Mouse (Mus musculus): ENCODE results near the gene Gm6880. TPM values are rescaled to one million over a fixed set of nuclear protein-coding genes. Genes with fewer than 3 reads are reported as not detected.
"Not testable (repeated sequence)": the region's sequence is repeated elsewhere in the genome, so short reads cannot be mapped to it uniquely, and the experiment has no call there.

Gene Gm6880
- 0.52 TPM in 1 of 2 replicates, not detected in the other for polyA plus RNA-seq (2015; fragmentation: Nextera tagmentation; extraction: Ambion mirVana)

- WGBS, result 80% methylated on average over 14 of the region's 14 CpGs
- not testable (repeated sequence) for H3K4me3 ChIP-seq; H3K27me3 ChIP-seq; ATAC-seq (ENCODE audit: low read depth); H3K9me3 ChIP-seq; H3K36me3 ChIP-seq; H3K4me2 ChIP-seq; H3K27ac ChIP-seq (replicated peaks); H3K9ac ChIP-seq; H3K4me1 ChIP-seq (replicated peaks)
Measured at GRCm38 (mm10) chrX:74481349-74481885, at the start of gene Gm6880. Gene Gm6880 (minus strand): TSS chrX:74481399.

GRCm38 (mm10) chrX:74517461-74517860 is 36.3 kb upstream of the Gm6880 start:
- ATAC-seq (ENCODE audit: low read depth); H3K9ac ChIP-seq; H3K27ac ChIP-seq (replicated peaks); H3K27me3 ChIP-seq; H3K9me3 ChIP-seq; H3K4me2 ChIP-seq; H3K4me3 ChIP-seq; H3K4me1 ChIP-seq (replicated peaks); H3K36me3 ChIP-seq: not testable (repeated sequence)

- no peaks in the 10 kb centered on the region for H3K9me3 ChIP-seq
- H3K4me3 ChIP-seq, result no peak overlapping the region
- H3K27ac ChIP-seq (replicated peaks), result no peak overlapping the region
- WGBS, result 69% methylated on average over 1 of the region's 1 CpGs
- H3K4me2 ChIP-seq, result no peak overlapping the region
- no peaks in the 10 kb centered on the region for H3K36me3 ChIP-seq
- no peaks in the 10 kb centered on the region for H3K4me1 ChIP-seq (replicated peaks)
- no peak overlapping the region for H3K9ac ChIP-seq
- no peaks in the 10 kb centered on the region for H3K27me3 ChIP-seq
- ATAC-seq (ENCODE audit: low read depth), result no peak
Measured at GRCm38 (mm10) chrX:74497131-74497530, 15.9 kb upstream of the Gm6880 start.

GRCm38 (mm10) chrX:74452773-74453172 is 28.4 kb downstream of the Gm6880 start:
- Histone ChIP-seq H3K9me3 (no peaks in the 10 kb centered on the region), H3K4me3 (no peak overlapping the region), H3K36me3 (peaks cover 11% of the 10 kb centered on the region; the same call in 1 of the 2 replicates), H3K27me3 (no peaks in the 10 kb centered on the region), H3K9ac (no peak overlapping the region), H3K4me2 (no peak overlapping the region), H3K27ac (replicated peaks) (no peak overlapping the region), H3K4me1 (replicated peaks) (no peaks in the 10 kb centered on the region)
- 0 out of 2 replicates have a peak, but pooled peaks have one; percentile 43 for ATAC-seq (ENCODE audit: low read depth)
- WGBS, result 9% methylated on average over 4 of the region's 4 CpGs

GRCm38 (mm10) chrX:74451157-74451912 is 29.9 kb downstream of the Gm6880 start:
- Histone ChIP-seq H3K4me2 (no peak overlapping the region), H3K4me1 (replicated peaks) (no peaks in the 10 kb centered on the region), H3K9me3 (no peaks in the 10 kb centered on the region), H3K4me3 (no peak overlapping the region), H3K27ac (replicated peaks) (no peak overlapping the region), H3K36me3 (peaks cover 12% of the 10 kb centered on the region; the same call in 1 of the 2 replicates), H3K9ac (no peak overlapping the region), H3K27me3 (no peaks in the 10 kb centered on the region)
- 88% methylated on average over 4 of the region's 4 CpGs for WGBS
- ATAC-seq (ENCODE audit: low read depth), result no peak

Other genes with a start within 250 kb of the Gm6880 start
- 90.3 and 102 TPM in 2 replicates for gene Flna, start 231.6 kb downstream of the Gm6880 start, polyA plus RNA-seq (2015; fragmentation: Nextera tagmentation; extraction: Ambion mirVana)
- gene Emd, start 226.7 kb downstream of the Gm6880 start, polyA plus RNA-seq (2015; fragmentation: Nextera tagmentation; extraction: Ambion mirVana), result 16.3 and 16.6 TPM in 2 replicates
- 582 and 609 TPM in 2 replicates for gene Rpl10, start 210.6 kb downstream of the Gm6880 start, polyA plus RNA-seq (2015; fragmentation: Nextera tagmentation; extraction: Ambion mirVana)
- gene Taz, start 199.5 kb downstream of the Gm6880 start, polyA plus RNA-seq (2015; fragmentation: Nextera tagmentation; extraction: Ambion mirVana), result 80.2 and 86.0 TPM in 2 replicates
- gene Dnase1l1, start 199.1 kb downstream of the Gm6880 start, polyA plus RNA-seq (2015; fragmentation: Nextera tagmentation; extraction: Ambion mirVana), result 3.4 and 4.5 TPM in 2 replicates
- 215 and 225 TPM in 2 replicates for gene Atp6ap1, start 184.3 kb downstream of the Gm6880 start, polyA plus RNA-seq (2015; fragmentation: Nextera tagmentation; extraction: Ambion mirVana)
- 915 and 943 TPM in 2 replicates for gene Gdi1, start 176.4 kb downstream of the Gm6880 start, polyA plus RNA-seq (2015; fragmentation: Nextera tagmentation; extraction: Ambion mirVana)
- 54.7 and 59.9 TPM in 2 replicates for gene Fam50a, start 168.4 kb downstream of the Gm6880 start, polyA plus RNA-seq (2015; fragmentation: Nextera tagmentation; extraction: Ambion mirVana)
- 48.2 and 48.3 TPM in 2 replicates for gene Plxna3, start 152.3 kb downstream of the Gm6880 start, polyA plus RNA-seq (2015; fragmentation: Nextera tagmentation; extraction: Ambion mirVana)
- 70.6 and 80.4 TPM in 2 replicates for gene Lage3, start 127.8 kb downstream of the Gm6880 start, polyA plus RNA-seq (2015; fragmentation: Nextera tagmentation; extraction: Ambion mirVana)
- gene Ubl4a, start 108.2 kb downstream of the Gm6880 start, polyA plus RNA-seq (2015; fragmentation: Nextera tagmentation; extraction: Ambion mirVana), result 63.6 and 66.3 TPM in 2 replicates
- 6.8 and 8.4 TPM in 2 replicates for gene Slc10a3, start 108.0 kb downstream of the Gm6880 start, polyA plus RNA-seq (2015; fragmentation: Nextera tagmentation; extraction: Ambion mirVana)
- gene Fam3a, start 88.1 kb downstream of the Gm6880 start, polyA plus RNA-seq (2015; fragmentation: Nextera tagmentation; extraction: Ambion mirVana), result 32.0 and 34.4 TPM in 2 replicates
- gene Ikbkg, start 88.1 kb downstream of the Gm6880 start, polyA plus RNA-seq (2015; fragmentation: Nextera tagmentation; extraction: Ambion mirVana), result 16.7 and 16.8 TPM in 2 replicates
- gene G6pdx, start 52.2 kb downstream of the Gm6880 start, polyA plus RNA-seq (2015; fragmentation: Nextera tagmentation; extraction: Ambion mirVana), result 53.6 and 54.0 TPM in 2 replicates
- gene Olfr1326-ps1, start 93.5 kb upstream of the Gm6880 start, polyA plus RNA-seq (2015; fragmentation: Nextera tagmentation; extraction: Ambion mirVana), result not detected in 2 replicates
- not detected in 2 replicates for gene Olfr1325, start 111.3 kb upstream of the Gm6880 start, polyA plus RNA-seq (2015; fragmentation: Nextera tagmentation; extraction: Ambion mirVana)
- gene Gm5640, start 164.2 kb upstream of the Gm6880 start, polyA plus RNA-seq (2015; fragmentation: Nextera tagmentation; extraction: Ambion mirVana), result 0.11 TPM in 1 of 2 replicates, not detected in the other

Data from neural tube, embryonic 13.5 days (tissue).